10 mouse cellular contexts compared by ENCODE assay signal in genomic region chr12:11151015-11151414, GRCm38 (mm10). TPM values are rescaled to one million over a fixed set of nuclear protein-coding genes. Genes with fewer than 3 reads are reported as not detected.
DNase-seq lines count a peak whose midpoint lies in the region; ATAC-seq and TF ChIP-seq lines count a peak whose summit lies in the region.
"Had no signal": no experiment of that assay in that cellular context is flagged by ENCODE, and none has a peak within 500 bp of the region (broad histone marks: within the 10 kb centered on the region; RNA-seq: fewer than 3 reads in every experiment).

Gene Kcns3 (minus strand): TSS chr12:11151056.

- no peak for DNase-seq in heart, postnatal 25 days (ENCODE audit: low spot score)
- DNase-seq in spleen, adult 2 months (ENCODE audit: low read depth in 1 of 2, low spot score in 2 of 2) = no peak
- DNase-seq in spleen, postnatal 4 days (ENCODE audit: low spot score in 2 of 2) = no peak
- no peak for DNase-seq in embryo, embryonic 10 days (ENCODE audit: low spot score)
- DNase-seq in thymus, postnatal 14 days = no peak
- DNase-seq in cerebellum, adult 9-11 months = no peak

- no peaks in the 10 kb centered on the region for H3K9me3 ChIP-seq in heart, embryonic 12.5 days (replicated peaks)
- no peaks in the 10 kb centered on the region for H3K9me3 ChIP-seq in limb, embryonic 15.5 days

- peak within 1 kb of the TSS; percentile 93 for H3K4me2 ChIP-seq in heart, embryonic 12.5 days
- peak within 1 kb of the TSS; percentile 97 for H3K4me2 ChIP-seq in limb, embryonic 15.5 days

- intact Hi-C loops in heart, postnatal 25 days (cut with DNase I) = no loop called here

- WGBS in heart, embryonic 12.5 days = 15% methylated on average over 15 of the region's 15 CpGs
- 18% methylated on average over 15 of the region's 15 CpGs for WGBS in spleen, adult 2 months
- WGBS in limb, embryonic 15.5 days = 14% methylated on average over 15 of the region's 15 CpGs

- TF ChIP-seq POLR2A in spleen, adult 2 months (IDR thresholded peaks at IDR 0.05; ENCODE audit: low read depth, low read length) = no peak

- no peak for ATAC-seq in heart, embryonic 12.5 days (ENCODE audit: insufficient number of reproducible peaks, low FRiP score)
- ATAC-seq in limb, embryonic 15.5 days (ENCODE audit: insufficient number of reproducible peaks, low FRiP score, low TSS enrichment, low read depth) = no peak

- peak within 1 kb of the TSS; percentile 58 for H3K9ac ChIP-seq in heart, embryonic 12.5 days
- H3K9ac ChIP-seq in limb, embryonic 15.5 days = peak within 1 kb of the TSS; percentile 39

- peaks cover 57% of the 10 kb centered on the region for H3K27me3 ChIP-seq in heart, embryonic 12.5 days (replicated peaks)
- peaks cover 12% of the 10 kb centered on the region for H3K27me3 ChIP-seq in spleen, adult 2 months (ENCODE audit: control insufficient read depth, insufficient read depth, low read length)
- H3K27me3 ChIP-seq in limb, embryonic 15.5 days = peaks cover 51% of the 10 kb centered on the region
- H3K27me3 ChIP-seq: CH12.LX had no signal

- peaks cover 3% of the 10 kb centered on the region; the same call in 1 of the 2 replicates for H3K4me1 ChIP-seq in heart, embryonic 12.5 days (replicated peaks)
- no peaks in the 10 kb centered on the region for H3K4me1 ChIP-seq in spleen, adult 2 months (ENCODE audit: control insufficient read depth, insufficient read depth, insufficient read length)
- peaks cover 22% of the 10 kb centered on the region for H3K4me1 ChIP-seq in limb, embryonic 15.5 days

- no peaks in the 10 kb centered on the region for H3K36me3 ChIP-seq in heart, embryonic 12.5 days
- no peaks in the 10 kb centered on the region for H3K36me3 ChIP-seq in spleen, adult 2 months (ENCODE audit: control insufficient read depth, insufficient read depth, low read length)
- no peaks in the 10 kb centered on the region for H3K36me3 ChIP-seq in limb, embryonic 15.5 days

- peak within 1 kb of the TSS; percentile 65 for H3K4me3 ChIP-seq in heart, embryonic 12.5 days
- peak within 1 kb of the TSS; percentile 17; the same call in 1 of the 2 replicates for H3K4me3 ChIP-seq in spleen, adult 2 months (ENCODE audit: extremely low read depth, insufficient read depth, insufficient read length)
- H3K4me3 ChIP-seq in limb, embryonic 15.5 days = peak within 1 kb of the TSS; percentile 60
- H3K4me3 ChIP-seq: erythroblast, embryonic 14.5 days had no signal

- TF ChIP-seq CTCF in spleen, adult 2 months (IDR thresholded peaks at IDR 0.05; ENCODE audit: extremely low read depth, insufficient read depth, insufficient read length, insufficient replicate concordance) = no peak

- no peak within 1 kb of the TSS for H3K27ac ChIP-seq in heart, embryonic 12.5 days (ENCODE audit: poor library complexity, severe bottlenecking)
- no peak within 1 kb of the TSS for H3K27ac ChIP-seq in spleen, adult 2 months (ENCODE audit: insufficient read depth, low read length)
- H3K27ac ChIP-seq in limb, embryonic 15.5 days = no peak within 1 kb of the TSS

RNA-seq across cellular contexts. Expression of gene Kcns3, which starts in this region (rescaled TPM):
- 0.08 and 0.38 TPM in 2 replicates for polyA plus RNA-seq in heart, embryonic 12.5 days (2016; fragmentation: Nextera tagmentation; extraction: Ambion mirVana)
- under 1 TPM; 0.29 to 0.39 TPM for total RNA-seq in heart, postnatal 25 days (2021)
- polyA plus RNA-seq in spleen, adult 2 months (2012; rRNA removed) = 0.33 and 0.45 TPM in 2 replicates
- polyA plus RNA-seq in limb, embryonic 15.5 days (2015; fragmentation: Nextera tagmentation; extraction: Ambion mirVana) = 2.6 and 3.3 TPM in 2 replicates
- total RNA-seq: CH12.LX had no signal
- polyA plus RNA-seq: erythroblast, embryonic 14.5 days had no signal
